Mouse (Mus musculus) right cerebral cortex, postnatal 36 days (tissue): ENCODE measurements around the gene Vmac.

ENCODE experiments used
- DNase-seq, 2 experiments: peaks; one replicate each; pipeline ENCODE4 v3.0.0; 2022; ENCODE audit warnings: low spot score in 2 of 2, mixed read lengths in 1 of 2

Vmac gene

GRCm38 (mm10) chr17:56740118-56740787 lies 22.4 kb upstream of the Vmac start:
- DNase-seq: no peak

DNA sequence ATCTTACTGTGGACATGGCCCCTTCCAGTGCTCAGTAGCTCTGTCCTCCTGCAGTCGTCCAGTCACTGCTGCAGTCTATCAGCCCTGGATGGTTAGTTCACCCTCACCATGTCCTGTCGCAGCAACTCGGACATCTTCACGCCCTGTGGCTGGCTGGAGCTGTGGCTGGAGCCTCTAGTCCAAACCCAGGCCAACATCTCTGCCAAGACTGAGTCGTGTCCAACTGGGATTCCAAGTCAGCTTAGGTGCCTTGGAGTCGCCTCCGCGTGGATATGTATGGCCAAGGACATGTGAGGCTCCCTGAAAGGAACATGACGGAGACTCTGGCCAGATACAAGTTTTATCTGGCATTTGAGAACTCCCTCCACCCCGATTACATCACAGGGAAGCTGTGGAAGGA lies 20.4 kb upstream of the Vmac start:
- no peak for DNase-seq

DNA sequence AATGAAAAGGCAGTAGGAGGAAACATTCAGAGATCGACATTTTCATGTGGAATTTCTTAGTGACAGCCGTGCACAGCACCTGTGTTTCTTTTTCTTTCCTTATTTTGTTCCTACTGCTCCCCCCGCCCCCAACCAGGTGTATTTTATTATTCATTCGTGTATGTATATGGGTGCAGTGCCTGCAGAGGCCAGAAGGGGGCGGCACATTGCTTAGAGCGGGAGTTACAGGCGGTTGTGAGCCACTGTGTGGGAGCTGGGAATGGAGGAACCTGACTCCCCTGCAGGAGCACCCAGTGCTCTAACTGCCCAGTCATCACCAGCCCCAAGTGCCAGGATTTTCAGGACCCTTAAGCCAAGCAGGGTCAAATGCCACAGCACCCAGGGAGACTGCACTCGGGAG lies 18.7 kb upstream of the Vmac start:
- DNase-seq: no peak

GRCm38 (mm10) chr17:56729656-56730055 lies 11.8 kb upstream of the Vmac start:
- DNase-seq: no peak

- DNase-seq: no peak
These were observed 11.3 kb upstream of the Vmac start for GRCm38 (mm10) chr17:56729151-56729550.

- no peak for DNase-seq
These were observed 10.3 kb upstream of the Vmac start for GRCm38 (mm10) chr17:56728117-56728516.

DNA sequence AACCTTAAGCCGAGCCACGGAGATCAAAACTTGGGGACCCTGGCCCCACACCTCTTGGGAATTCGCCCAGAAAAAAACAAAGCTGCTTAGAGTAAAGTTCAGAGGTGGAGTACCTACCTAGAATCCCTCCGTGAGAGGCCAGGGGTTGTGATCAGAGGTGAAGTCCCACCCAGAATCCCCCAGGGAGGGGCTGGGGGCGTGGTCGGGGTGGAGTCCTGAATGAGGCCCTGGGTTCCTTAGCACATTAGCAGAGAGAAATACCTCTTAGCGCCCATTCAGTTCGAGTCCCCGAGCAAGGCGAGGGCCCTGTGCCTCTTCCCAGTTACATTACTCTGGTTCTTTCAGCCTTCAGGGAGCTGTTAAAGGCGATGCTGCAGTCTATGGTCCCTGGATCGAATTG lies 9.8 kb upstream of the Vmac start:
- no peak for DNase-seq

- DNase-seq: no peak
These were observed 9.3 kb upstream of the Vmac start for GRCm38 (mm10) chr17:56727029-56727649.

GRCm38 (mm10) chr17:56723419-56724161 lies 5.8 kb upstream of the Vmac start:
- DNase-seq: no peak

DNA sequence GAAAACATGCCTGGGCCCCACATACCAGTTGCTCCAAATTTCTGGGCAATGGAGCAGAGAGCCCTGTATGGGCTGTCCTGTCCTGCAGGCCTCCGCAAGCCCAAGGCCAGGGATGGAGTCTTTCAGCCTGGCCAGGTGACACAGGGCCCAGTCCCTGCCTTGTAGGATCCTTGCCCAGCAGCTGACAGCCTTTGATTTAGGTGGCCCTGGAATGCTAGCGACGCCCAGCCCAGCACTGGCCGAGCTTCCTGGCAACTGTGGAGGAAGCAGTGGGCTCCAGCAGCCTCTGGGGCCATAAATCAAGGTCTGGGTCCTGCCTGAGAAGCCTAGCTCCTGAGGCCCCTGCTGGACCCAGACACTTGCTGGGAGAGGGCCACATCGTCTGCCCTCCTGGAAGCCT lies 4.6 kb upstream of the Vmac start:
- no peak for DNase-seq

- DNase-seq: peak; percentile 97 to 98
These were observed 1.0 kb downstream of the Vmac start for GRCm38 (mm10) chr17:56716655-56717362.

DNA sequence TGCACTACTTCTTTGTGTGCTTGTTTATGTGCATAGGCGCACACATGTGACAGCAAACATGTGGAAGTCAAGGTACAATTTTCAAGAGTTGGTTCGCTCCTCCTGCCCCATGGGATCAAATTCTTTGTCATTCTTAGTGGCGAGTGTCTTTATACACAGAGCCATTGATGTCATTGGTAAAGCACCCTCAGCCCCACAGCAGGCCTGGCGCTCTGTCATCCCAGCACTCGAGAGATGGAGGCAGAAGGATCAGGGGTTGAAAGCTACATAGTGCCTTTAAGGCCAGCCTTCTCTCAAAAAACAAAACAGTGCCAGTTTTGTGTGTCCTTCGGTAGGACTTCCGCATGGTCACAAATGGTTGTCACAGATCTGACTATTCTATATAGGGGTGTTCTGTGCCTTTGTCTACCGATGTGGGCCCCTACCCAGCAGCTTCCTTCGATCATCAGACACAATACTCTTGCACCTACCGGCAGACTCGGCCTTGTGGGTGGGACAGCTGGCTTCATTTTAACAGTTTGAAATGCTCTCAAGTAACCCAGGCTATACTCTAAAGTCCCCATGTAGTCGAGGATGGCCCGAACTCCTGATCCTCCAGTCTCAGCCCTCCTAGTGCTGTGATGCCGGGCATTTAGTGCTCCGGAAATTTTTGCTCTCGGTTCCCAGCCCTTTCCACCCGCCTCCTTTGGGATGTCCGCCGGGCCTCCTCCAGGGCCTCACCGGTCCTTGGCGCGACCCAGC lies 1.7 kb downstream of the Vmac start:
- no peak for DNase-seq

DNA sequence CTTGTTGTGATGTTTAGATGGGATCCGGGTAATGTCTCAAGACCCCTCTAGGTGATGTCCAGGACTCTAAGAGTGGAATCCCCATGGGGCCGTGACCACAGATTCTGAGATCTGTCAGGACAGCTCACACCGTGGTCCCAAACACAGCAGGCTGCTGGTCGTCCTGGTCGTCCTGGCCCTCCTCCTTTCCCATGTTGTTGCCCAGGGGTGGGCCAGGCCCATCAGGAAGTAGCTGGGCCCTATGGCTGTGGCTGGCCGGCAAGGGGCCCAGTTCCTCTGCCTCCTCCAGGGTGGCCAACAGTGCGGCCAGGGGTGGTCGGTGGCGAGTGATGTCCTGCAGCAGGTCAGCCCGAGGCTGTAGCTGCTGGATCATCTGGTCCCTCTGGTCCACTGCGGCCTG lies 2.5 kb downstream of the Vmac start:
- no peak for DNase-seq

DNA sequence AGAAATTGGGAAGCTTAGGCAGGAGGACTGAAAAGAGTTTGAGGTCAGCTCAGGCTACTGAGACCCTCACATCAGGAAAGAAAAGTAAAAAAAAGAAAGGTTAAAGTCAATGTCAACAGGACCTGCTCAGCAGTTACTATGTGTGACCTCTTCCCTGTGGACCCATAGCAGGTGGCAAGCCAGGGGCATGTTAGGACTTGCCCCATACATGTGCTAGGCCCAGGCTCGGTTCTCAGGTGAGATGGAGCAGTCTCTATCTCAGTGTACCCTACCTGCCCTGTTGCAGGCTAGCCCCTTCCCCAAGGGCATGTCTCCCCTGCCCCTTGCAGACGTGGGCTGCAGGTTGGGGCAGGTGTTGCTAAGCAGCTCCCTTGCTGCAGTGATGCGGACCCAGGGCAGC lies 8.1 kb downstream of the Vmac start:
- no peak for DNase-seq

GRCm38 (mm10) chr17:56708692-56709091 lies 9.1 kb downstream of the Vmac start:
- no peak for DNase-seq

DNA sequence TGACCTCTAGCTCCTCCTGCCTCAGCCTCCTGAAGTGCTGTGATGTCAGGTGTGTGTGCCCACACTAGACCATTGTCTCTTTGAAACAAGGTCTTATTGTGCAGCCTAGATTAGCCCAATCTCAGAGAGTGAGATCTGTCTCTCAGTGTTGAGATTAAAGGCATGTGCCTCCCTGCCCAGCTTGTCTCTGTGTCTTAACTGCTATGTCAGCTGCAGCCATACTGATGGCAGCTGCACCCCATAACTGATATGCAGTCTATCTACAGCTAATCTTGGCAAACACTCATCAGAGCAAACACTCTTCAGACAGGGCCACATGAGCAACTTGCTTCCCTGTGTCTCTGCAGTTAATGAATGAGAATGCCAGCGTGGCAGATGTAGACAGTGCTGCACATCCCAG lies 11.3 kb downstream of the Vmac start:
- DNase-seq: no peak

DNA sequence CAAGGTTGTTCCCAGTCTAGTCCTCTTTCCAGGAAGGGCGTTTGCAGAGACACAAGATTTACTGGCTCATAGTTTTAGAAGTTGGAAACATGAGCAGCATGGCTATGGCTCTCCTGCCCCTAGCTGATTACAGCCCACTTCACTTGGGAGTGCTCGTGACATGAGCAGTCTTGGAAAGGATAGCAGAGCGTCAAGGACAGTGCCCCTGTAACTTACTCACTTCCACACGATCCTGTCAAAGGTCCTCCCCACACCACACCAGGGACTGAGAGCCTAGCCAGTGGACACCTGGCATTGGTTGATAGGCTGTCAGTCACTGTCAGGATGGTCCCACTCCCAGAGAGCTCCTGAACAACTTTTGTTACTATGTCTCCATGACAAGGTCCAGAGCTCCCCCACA lies 14.8 kb downstream of the Vmac start:
- no peak for DNase-seq

GRCm38 (mm10) chr17:56700451-56700850 lies 17.4 kb downstream of the Vmac start:
- no peak for DNase-seq

DNA sequence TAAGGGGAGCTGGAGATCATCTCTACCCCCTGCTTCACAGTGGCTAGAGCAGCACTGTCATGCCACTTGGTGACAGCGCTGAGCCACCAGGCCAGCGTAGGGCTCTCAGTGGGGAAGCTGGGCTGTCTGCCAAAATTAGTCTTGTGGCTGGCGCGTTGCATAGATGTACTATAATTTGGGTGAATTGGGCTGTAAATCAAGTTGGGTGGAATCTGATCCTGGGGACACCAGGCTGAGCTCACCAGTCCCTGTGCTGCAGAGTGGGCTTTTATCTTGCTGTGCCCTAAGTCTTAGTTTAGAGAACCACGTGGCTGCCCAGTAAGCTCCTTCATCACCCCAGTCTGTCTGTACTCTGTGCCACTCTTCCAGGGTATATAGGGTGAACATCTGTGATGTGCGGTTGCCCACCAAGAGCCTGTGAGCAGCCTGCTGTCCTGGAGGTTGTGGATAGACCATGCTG lies 23.9 kb downstream of the Vmac start:
- peak; percentile 45 to 61 for DNase-seq

GRCm38 (mm10) chr17:56693395-56693794 lies 24.4 kb downstream of the Vmac start:
- no peak for DNase-seq

- DNase-seq: no peak
These were observed 29.1 kb downstream of the Vmac start for GRCm38 (mm10) chr17:56688689-56689088.

GRCm38 (mm10) chr17:56688045-56688444 lies 29.8 kb downstream of the Vmac start:
- no peak for DNase-seq
